Mouse (Mus musculus) forebrain, embryonic 11.5 days (tissue): Measurements from ENCODE around the gene Hba-a1. TPM values are rescaled to one million over a fixed set of nuclear protein-coding genes. Genes with fewer than 3 reads are reported as not detected.

Source experiments
- ATAC-seq: fragments of 200-750 bp; cut with Nextera tagmentation; replicated peaks from 2 replicates; pipeline ENCODE4 v1.8.0; 2017; ENCODE audit warnings: moderate TSS enrichment; ENCODE audit not compliant: low FRiP score
- DNase-seq: peaks from one replicate; pipeline ENCODE4 v3.0.0-alpha.2; 2017; ENCODE audit warnings: low spot score
- H3K27ac ChIP-seq: fragments of 300-500 bp; sonication (generic); 2 replicates; pipeline ENCODE4 v1.5.1; 2014; ENCODE audit warnings: low read depth, low read length
- H3K27me3 ChIP-seq: fragments of 300-500 bp; sonication (generic); 2 replicates; pipeline ENCODE4 v1.6.1; 2014; ENCODE audit warnings: mild to moderate bottlenecking, low read length, mixed read lengths; ENCODE audit not compliant: control insufficient read depth, insufficient read depth
- H3K36me3 ChIP-seq: fragments of 300-500 bp; sonication (generic); 2 replicates; pipeline ENCODE4 v1.6.1; 2014; ENCODE audit warnings: mild to moderate bottlenecking, low read length, moderate library complexity, mixed read lengths; ENCODE audit not compliant: control insufficient read depth, insufficient read depth
- H3K4me1 ChIP-seq: fragments of 300-500 bp; sonication (generic); replicated peaks from 2 replicates; pipeline ENCODE4 v1.6.1; 2014; ENCODE audit warnings: low read length, mixed read lengths; ENCODE audit not compliant: control insufficient read depth, insufficient read depth
- H3K4me2 ChIP-seq: fragments of 300-500 bp; sonication (generic); 2 replicates; pipeline ENCODE4 v1.6.1; 2014; ENCODE audit warnings: low read depth, mild to moderate bottlenecking, low read length, moderate library complexity, mixed read lengths; ENCODE audit not compliant: severe bottlenecking
- H3K4me3 ChIP-seq: fragments of 300-500 bp; sonication (generic); 2 replicates; pipeline ENCODE4 v1.5.1; 2014; ENCODE audit warnings: low read depth, low read length
- H3K9ac ChIP-seq: fragments of 300-500 bp; sonication (generic); 2 replicates; pipeline ENCODE4 v1.6.1; 2014; ENCODE audit warnings: low read length
- H3K9me3 ChIP-seq: fragments of 300-500 bp; sonication (generic); 2 replicates; pipeline ENCODE4 v1.6.1; 2016; ENCODE audit warnings: low read length, mixed read lengths; ENCODE audit not compliant: control insufficient read depth
- WGBS: fragments of 180-500 bp; shearing (Covaris S2); extraction: QIAGEN DNeasy Blood & Tissue Kit; methylation state at CpG from one replicate; pipeline ENCODE4 v1.1.7; 2014; 5-methylcytosine and 5-hydroxymethylcytosine counted together
- polyA plus RNA-seq: library from polyadenylated mRNA; unstranded; fragments of >200 nt; fragmentation: Nextera tagmentation; extraction: Ambion mirVana; gene quantifications from 2 replicates; pipeline ENCODE4 v1.2.1, GENCODE M21; 2014

Gene Hba-a1
- polyA plus RNA-seq, 1 experiment from 2014 or later = 3,025 TPM

GRCm38 (mm10) chr11:32241391-32241790 is 41.9 kb upstream of the Hba-a1 start:
- no peak for DNase-seq
- no peak for ATAC-seq
- Histone ChIP-seq H3K36me3 (no peaks in the 10 kb centered on the region; the same call in 1 of the 2 replicates), H3K27ac (no peak overlapping the region), H3K4me1 (no peaks in the 10 kb centered on the region), H3K4me3 (no peak overlapping the region), H3K27me3 (no peaks in the 10 kb centered on the region), H3K9me3 (no peaks in the 10 kb centered on the region), H3K4me2 (no peak overlapping the region), H3K9ac (no peak overlapping the region)

GRCm38 (mm10) chr11:32242209-32242608 is 41.1 kb upstream of the Hba-a1 start:
- no peaks in the 10 kb centered on the region for H3K27me3 ChIP-seq
- ATAC-seq (no peak), DNase-seq (no peak)
- H3K4me2 ChIP-seq = no peak overlapping the region
- no peak overlapping the region for H3K9ac ChIP-seq
- H3K27ac ChIP-seq = no peak overlapping the region
- no peak overlapping the region for H3K4me3 ChIP-seq
- H3K9me3 ChIP-seq = no peaks in the 10 kb centered on the region
- no peaks in the 10 kb centered on the region; the same call in 1 of the 2 replicates for H3K36me3 ChIP-seq
- WGBS = 96% methylated on average over 3 of the region's 3 CpGs
- H3K4me1 ChIP-seq = no peaks in the 10 kb centered on the region

- H3K27ac ChIP-seq = no peak overlapping the region
- H3K9me3 ChIP-seq = no peaks in the 10 kb centered on the region
- WGBS = 80% methylated on average over 7 of the region's 7 CpGs
- no peak overlapping the region for H3K4me2 ChIP-seq
- no peak overlapping the region for H3K9ac ChIP-seq
- no peaks in the 10 kb centered on the region for H3K27me3 ChIP-seq
- no peak for DNase-seq
- H3K4me3 ChIP-seq = no peak overlapping the region
- ATAC-seq = no peak
- H3K36me3 ChIP-seq = no peaks in the 10 kb centered on the region; the same call in 1 of the 2 replicates
- H3K4me1 ChIP-seq = no peaks in the 10 kb centered on the region
These were observed 39.9 kb upstream of the Hba-a1 start for GRCm38 (mm10) chr11:32243205-32243955.

GRCm38 (mm10) chr11:32244064-32244463 is 39.2 kb upstream of the Hba-a1 start:
- Histone ChIP-seq H3K9me3 (no peaks in the 10 kb centered on the region), H3K4me1 (no peaks in the 10 kb centered on the region), H3K36me3 (no peaks in the 10 kb centered on the region; the same call in 1 of the 2 replicates), H3K4me3 (no peak overlapping the region), H3K4me2 (no peak overlapping the region), H3K27ac (no peak overlapping the region), H3K9ac (no peak overlapping the region), H3K27me3 (no peaks in the 10 kb centered on the region)
- DNase-seq (no peak), ATAC-seq (no peak)
- 85% methylated on average over 3 of the region's 3 CpGs for WGBS

- Histone ChIP-seq H3K9me3 (no peaks in the 10 kb centered on the region), H3K4me3 (no peak overlapping the region), H3K4me1 (no peaks in the 10 kb centered on the region), H3K4me2 (no peak overlapping the region), H3K36me3 (no peaks in the 10 kb centered on the region; the same call in 1 of the 2 replicates), H3K9ac (no peak overlapping the region), H3K27me3 (no peaks in the 10 kb centered on the region), H3K27ac (no peak overlapping the region)
- no peak for ATAC-seq
- no peak for DNase-seq
- 96% methylated on average over 1 of the region's 1 CpGs for WGBS
These were observed 38.7 kb upstream of the Hba-a1 start for GRCm38 (mm10) chr11:32244617-32245016.

- H3K27ac ChIP-seq = no peak overlapping the region
- no peaks in the 10 kb centered on the region; the same call in 1 of the 2 replicates for H3K36me3 ChIP-seq
- no peaks in the 10 kb centered on the region for H3K27me3 ChIP-seq
- 86% methylated on average over 6 of the region's 6 CpGs for whole genome bisulfite sequencing
- no peaks in the 10 kb centered on the region for H3K4me1 ChIP-seq
- no peak overlapping the region for H3K4me3 ChIP-seq
- no peak overlapping the region for H3K9ac ChIP-seq
- DNase-seq = no peak
- H3K9me3 ChIP-seq = no peaks in the 10 kb centered on the region
- ATAC-seq = no peak
- no peak overlapping the region for H3K4me2 ChIP-seq
These were observed 37.7 kb upstream of the Hba-a1 start for GRCm38 (mm10) chr11:32245614-32246013.

GRCm38 (mm10) chr11:32247068-32247467 is 36.2 kb upstream of the Hba-a1 start:
- Histone ChIP-seq H3K4me1 (no peaks in the 10 kb centered on the region), H3K36me3 (no peaks in the 10 kb centered on the region; the same call in 1 of the 2 replicates), H3K27ac (no peak overlapping the region), H3K4me3 (no peak overlapping the region), H3K9me3 (no peaks in the 10 kb centered on the region), H3K9ac (no peak overlapping the region), H3K27me3 (no peaks in the 10 kb centered on the region), H3K4me2 (no peak overlapping the region)
- DNase-seq (no peak), ATAC-seq (no peak)

GRCm38 (mm10) chr11:32248350-32248749 is 35.0 kb upstream of the Hba-a1 start:
- Histone ChIP-seq H3K9ac (no peak overlapping the region), H3K4me3 (no peak overlapping the region), H3K4me2 (no peak overlapping the region), H3K27ac (no peak overlapping the region), H3K36me3 (no peaks in the 10 kb centered on the region; the same call in 1 of the 2 replicates), H3K4me1 (no peaks in the 10 kb centered on the region), H3K9me3 (no peaks in the 10 kb centered on the region), H3K27me3 (no peaks in the 10 kb centered on the region)
- ATAC-seq (no peak), DNase-seq (no peak)
- 98% methylated on average over 3 of the region's 3 CpGs for WGBS
